Mouse (Mus musculus): ENCODE results near the gene Tmem145. TPM values are rescaled to one million over a fixed set of nuclear protein-coding genes. Genes with fewer than 3 reads are reported as not detected.

The Tmem145 gene
- 21.0 and 33.4 TPM in 2 replicates for polyA plus RNA-seq (2012; rRNA removed)

GRCm38 (mm10) chr7:25305956-25306613 is at the start of gene Tmem145:
Gene Tmem145, plus strand, starts transcription at chr7:25306106.

GRCm38 (mm10) chr7:25267301-25267750 is 38.6 kb upstream of the Tmem145 start, which contains the start of gene Cic:
Gene Cic, plus strand, starts transcription at chr7:25267704.

GRCm38 (mm10) chr7:25297454-25298325 is 8.2 kb upstream of the Tmem145 start, which contains the start of gene Pafah1b3:
Gene Pafah1b3, minus strand, starts transcription at chr7:25297986.

GRCm38 (mm10) chr7:25301063-25301462 is 4.8 kb upstream of the Tmem145 start, which contains the start of gene Prr19:
Gene Prr19, plus strand, starts transcription at chr7:25301411.

GRCm38 (mm10) chr7:25316532-25317445 is 10.9 kb downstream of the Tmem145 start, which contains the start of gene Megf8:
Gene Megf8, plus strand, starts transcription at chr7:25317164.

Other genes with a start within 250 kb of the Tmem145 start
- gene Grik5, start 233.8 kb upstream of the Tmem145 start, polyA plus RNA-seq (2012; rRNA removed): 71.4 and 73.3 TPM in 2 replicates
- 27.9 and 30.8 TPM in 2 replicates for gene Zfp574, start 233.5 kb upstream of the Tmem145 start, polyA plus RNA-seq (2012; rRNA removed)
- gene Pou2f2, start 126.4 kb upstream of the Tmem145 start, polyA plus RNA-seq (2012; rRNA removed): 21.3 and 25.0 TPM in 2 replicates
- gene Dedd2, start 85.5 kb upstream of the Tmem145 start, polyA plus RNA-seq (2012; rRNA removed): 11.0 and 15.1 TPM in 2 replicates
- 9.4 and 9.7 TPM in 2 replicates for gene Zfp526, start 84.7 kb upstream of the Tmem145 start, polyA plus RNA-seq (2012; rRNA removed)
- 105 and 132 TPM in 2 replicates for gene Gsk3a, start 68.3 kb upstream of the Tmem145 start, polyA plus RNA-seq (2012; rRNA removed)
- gene Erf, start 55.3 kb upstream of the Tmem145 start, polyA plus RNA-seq (2012; rRNA removed): 39.9 and 44.0 TPM in 2 replicates
- gene Cic, start 38.4 kb upstream of the Tmem145 start, polyA plus RNA-seq (2012; rRNA removed): 107 and 115 TPM in 2 replicates
- 263 and 326 TPM in 2 replicates for gene Pafah1b3, start 8.1 kb upstream of the Tmem145 start, polyA plus RNA-seq (2012; rRNA removed)
- 0.59 and 1.0 TPM in 2 replicates for gene Prr19, start 4.7 kb upstream of the Tmem145 start, polyA plus RNA-seq (2012; rRNA removed)
- 36.0 and 37.9 TPM in 2 replicates for gene Megf8, start 11.1 kb downstream of the Tmem145 start, polyA plus RNA-seq (2012; rRNA removed)
- gene Cnfn, start 63.6 kb downstream of the Tmem145 start, polyA plus RNA-seq (2012; rRNA removed): not detected in 2 replicates
- gene Lipe, start 92.6 kb downstream of the Tmem145 start, polyA plus RNA-seq (2012; rRNA removed): 4.6 and 7.7 TPM in 2 replicates
- gene Cxcl17, start 106.8 kb downstream of the Tmem145 start, polyA plus RNA-seq (2012; rRNA removed): not detected in 2 replicates
- gene Ceacam1, start 171.5 kb downstream of the Tmem145 start, polyA plus RNA-seq (2012; rRNA removed): 0.61 and 1.2 TPM in 2 replicates
- not detected in 2 replicates for gene Ceacam2, start 233.8 kb downstream of the Tmem145 start, polyA plus RNA-seq (2012; rRNA removed)